Mouse (Mus musculus) embryonic fibroblast, embryonic 13.5 days (primary cell): ENCODE results near the gene Med28. TPM values are rescaled to one million over a fixed set of nuclear protein-coding genes. Genes with fewer than 3 reads are reported as not detected.

Source experiments
- H3K27ac ChIP-seq: 2 replicates; pipeline ENCODE4 v1.5.1; 2012; ENCODE audit warnings: low read length, control low read depth, inconsistent platforms; ENCODE audit not compliant: insufficient read depth
- H3K4me1 ChIP-seq: 2 replicates; pipeline ENCODE4 v1.6.1; 2011; ENCODE audit warnings: low read length; ENCODE audit not compliant: control insufficient read depth, insufficient read depth
- H3K4me3 ChIP-seq: 2 replicates; pipeline ENCODE4 v1.5.1; 2011; ENCODE audit warnings: mild to moderate bottlenecking, control low read depth, low read length; ENCODE audit not compliant: insufficient read depth
- CTCF ChIP-seq: IDR thresholded peaks from 2 replicates; pipeline ENCODE4 v1.5.1; 2011; ENCODE audit warnings: mild to moderate bottlenecking, control low read depth, low read length, moderate library complexity, borderline replicate concordance; ENCODE audit not compliant: insufficient read depth
- POLR2A ChIP-seq: IDR thresholded peaks from 2 replicates; pipeline ENCODE4 v1.6.1; 2011; ENCODE audit warnings: low read depth, mild to moderate bottlenecking, control low read depth, low read length, moderate library complexity
- polyA plus RNA-seq: library from polyadenylated mRNA; stranded (reverse); fragments of >200 nt; gene quantifications from 2 replicates; pipeline ENCODE4 v1.2.4, GENCODE M21; 2011; ENCODE audit warnings: low read depth; ENCODE audit not compliant: missing spikeins, insufficient read length

The Med28 gene
- polyA plus RNA-seq, 1 experiment: 98.0 TPM

DNA sequence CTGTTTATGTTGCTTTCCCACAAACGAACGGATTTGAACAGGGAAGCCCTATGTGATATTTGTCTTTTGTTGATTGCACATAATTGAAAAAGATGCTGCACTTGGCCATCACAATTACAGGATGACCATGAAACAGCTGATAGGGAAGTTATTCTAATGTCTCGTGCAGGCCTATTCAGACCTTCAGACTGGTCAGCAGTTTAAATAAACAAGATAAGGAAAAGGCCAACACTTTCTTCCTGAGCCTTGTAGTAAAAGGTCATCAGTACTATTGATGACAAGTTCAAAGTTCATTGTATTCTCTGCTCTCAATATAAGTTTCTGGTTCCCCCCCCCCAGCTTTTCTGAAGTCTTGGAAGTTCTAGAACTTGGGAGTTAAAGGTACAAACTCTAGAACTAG lies 37.4 kb upstream of the Med28 start:
- Histone ChIP-seq H3K4me1 (no peaks in the 10 kb centered on the region), H3K27ac (no peak overlapping the region), H3K4me3 (no peak overlapping the region)
- TF ChIP-seq POLR2A (no peak), CTCF (no peak)

DNA sequence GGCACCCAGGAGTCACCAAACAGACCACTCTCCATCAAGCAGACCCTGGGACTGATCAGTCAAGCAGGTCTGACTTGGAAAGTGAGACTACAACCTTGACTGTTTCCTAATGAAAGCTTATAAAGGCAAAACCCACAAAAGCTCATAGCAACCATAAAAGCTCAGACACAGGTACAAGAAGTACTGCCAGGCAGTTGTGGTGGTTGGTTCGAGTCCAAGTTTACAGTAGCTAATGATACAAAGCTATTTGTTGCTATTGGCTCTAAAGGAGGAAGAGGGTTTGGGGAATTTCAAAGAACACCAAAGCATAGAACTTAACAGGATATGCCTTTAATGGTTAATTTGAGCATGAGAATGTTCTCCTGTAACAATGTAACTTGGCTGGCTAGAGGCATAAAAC lies 36.4 kb upstream of the Med28 start:
- TF ChIP-seq POLR2A (no peak), CTCF (no peak)
- H3K27ac ChIP-seq: no peak overlapping the region
- no peaks in the 10 kb centered on the region for H3K4me1 ChIP-seq
- no peak overlapping the region for H3K4me3 ChIP-seq

DNA sequence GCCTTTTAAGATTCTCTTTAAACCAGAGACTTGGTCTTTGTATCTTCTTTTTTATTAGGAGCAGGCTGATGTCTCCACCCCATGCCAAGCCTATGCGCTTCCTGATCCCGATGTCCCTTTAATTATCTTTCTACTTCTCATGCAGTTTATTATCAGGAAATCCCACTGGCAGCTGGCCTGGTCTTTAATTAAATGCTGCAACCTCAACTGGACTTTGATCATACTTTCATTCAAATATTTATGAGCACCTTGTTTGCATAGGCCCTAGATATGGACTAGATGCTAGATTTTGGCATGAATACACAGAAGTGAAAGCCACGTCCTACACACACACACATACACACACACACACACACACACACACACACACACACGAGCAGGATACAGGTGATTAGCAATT lies 28.3 kb upstream of the Med28 start:
- TF ChIP-seq CTCF (no peak), POLR2A (no peak)
- Histone ChIP-seq H3K4me3 (no peak overlapping the region), H3K4me1 (peaks cover 2% of the 10 kb centered on the region), H3K27ac (no peak overlapping the region)

DNA sequence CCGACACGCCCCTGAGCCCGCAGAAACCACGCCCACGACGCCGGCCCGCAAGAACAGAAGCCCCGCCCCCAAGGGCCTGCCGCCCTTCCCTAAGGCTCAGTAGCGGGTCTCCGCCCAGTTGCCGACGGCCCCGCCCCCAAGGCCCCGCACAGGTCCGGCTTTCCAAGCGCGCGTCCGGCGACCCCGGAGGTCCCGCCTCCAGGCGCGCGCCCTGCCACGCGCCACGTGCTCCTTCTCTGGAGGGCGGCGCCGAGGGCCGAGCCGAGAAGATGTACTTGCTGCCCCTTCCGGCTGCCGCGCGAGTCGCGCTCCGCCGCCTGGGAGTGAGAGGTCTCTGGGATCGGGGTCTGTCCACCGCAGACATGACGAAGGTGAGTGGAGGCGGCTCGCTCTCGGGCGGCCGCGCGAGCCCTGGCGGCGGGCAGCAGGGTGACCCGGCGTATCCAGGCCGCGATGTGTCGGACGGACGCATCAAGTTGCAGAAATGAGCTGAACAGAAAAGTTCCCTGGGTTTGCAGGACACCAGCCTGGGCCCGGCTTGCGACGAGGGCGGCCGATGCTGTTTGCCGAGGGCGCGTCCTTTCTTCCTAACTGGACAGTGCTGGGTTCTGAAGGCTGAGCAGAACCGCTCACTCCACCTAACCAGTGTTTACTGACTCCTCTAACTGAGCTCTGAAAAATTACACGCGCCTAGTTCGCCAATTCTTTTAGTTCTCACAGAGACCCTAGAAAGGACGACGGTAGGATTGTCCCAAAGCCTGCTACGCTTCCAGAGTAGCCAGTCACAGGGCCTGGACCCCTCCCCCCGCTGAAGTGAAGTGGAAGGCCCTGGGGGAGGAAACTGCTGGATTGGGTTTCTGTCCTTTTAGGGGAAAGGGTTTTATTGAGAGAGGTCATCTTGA lies 26.6 kb upstream of the Med28 start, which contains the start of gene Lap3:
Gene Lap3 (plus strand): TSS at position 184 of the 902 bp plus-strand sequence.
- peaks cover 2% of the 10 kb centered on the region for H3K4me1 ChIP-seq
- peak within 1 kb of the TSS; percentile 59 for H3K27ac ChIP-seq
- TF ChIP-seq CTCF (no peak), POLR2A (peak; percentile 91)
- peak within 1 kb of the TSS; percentile 90 for H3K4me3 ChIP-seq

DNA sequence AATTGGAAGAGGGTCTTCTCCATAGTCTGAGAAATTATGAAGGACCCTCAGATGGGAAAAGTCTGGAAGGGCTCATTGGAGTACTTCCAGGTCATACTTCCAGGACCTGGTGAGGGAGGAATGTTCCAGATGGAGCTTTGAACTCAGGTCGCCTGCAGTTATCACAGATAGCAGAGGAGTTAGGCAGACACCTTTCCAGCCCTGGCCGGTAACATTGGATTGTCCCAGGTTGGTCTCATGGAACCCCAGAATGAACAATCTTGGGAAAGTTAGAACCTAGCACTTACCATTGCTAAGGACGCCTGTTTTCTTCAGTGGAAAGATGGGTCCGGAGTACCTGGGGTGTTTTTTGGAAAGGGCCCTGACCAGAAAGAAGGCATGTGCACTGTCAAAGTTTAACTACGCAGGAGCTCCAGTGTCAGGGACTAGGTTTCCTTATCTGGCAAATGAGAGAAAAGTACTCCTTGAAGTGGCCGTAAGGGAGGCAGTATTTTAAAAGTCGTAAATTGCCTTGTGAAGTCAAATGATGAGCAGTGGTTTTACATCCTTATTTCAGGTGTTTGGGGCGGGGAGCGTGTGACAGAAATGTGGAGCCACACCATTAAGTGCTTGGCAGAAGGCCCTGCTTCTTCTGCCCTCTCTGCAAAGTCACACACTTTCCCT lies 25.8 kb upstream of the Med28 start:
- Histone ChIP-seq H3K4me3 (peak overlapping the region; percentile 90), H3K4me1 (peaks cover 2% of the 10 kb centered on the region), H3K27ac (no peak overlapping the region)
- TF ChIP-seq POLR2A (no peak), CTCF (no peak)

DNA sequence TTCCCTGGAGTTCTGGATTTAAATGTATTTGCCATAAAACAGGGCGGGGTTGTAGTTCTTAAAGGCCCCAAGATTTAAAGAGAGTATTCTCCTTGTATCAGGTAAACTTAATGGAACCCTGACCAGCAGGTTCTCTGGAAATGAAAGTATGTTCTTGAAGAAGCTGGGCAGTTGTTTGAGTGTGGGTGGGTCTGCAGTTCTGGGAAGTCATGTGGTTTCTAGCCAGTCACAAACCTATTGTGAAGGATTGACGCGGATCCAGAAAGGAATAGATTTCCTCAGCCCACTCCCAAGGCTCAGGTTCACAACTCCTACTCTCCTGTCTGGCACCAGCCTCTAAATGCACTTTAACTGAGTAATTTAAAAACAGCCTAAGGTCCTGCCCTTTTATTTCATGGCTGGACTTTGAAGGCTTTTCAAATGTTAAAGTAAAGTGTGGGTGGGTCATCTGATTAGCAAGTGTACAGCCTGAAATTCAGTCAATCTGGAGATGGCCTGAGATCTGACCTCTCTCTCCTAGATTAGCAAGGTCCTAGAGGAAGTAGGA lies 24.5 kb upstream of the Med28 start:
- TF ChIP-seq CTCF (no peak), POLR2A (no peak)
- Histone ChIP-seq H3K27ac (no peak overlapping the region), H3K4me1 (peaks cover 2% of the 10 kb centered on the region), H3K4me3 (no peak overlapping the region)

DNA sequence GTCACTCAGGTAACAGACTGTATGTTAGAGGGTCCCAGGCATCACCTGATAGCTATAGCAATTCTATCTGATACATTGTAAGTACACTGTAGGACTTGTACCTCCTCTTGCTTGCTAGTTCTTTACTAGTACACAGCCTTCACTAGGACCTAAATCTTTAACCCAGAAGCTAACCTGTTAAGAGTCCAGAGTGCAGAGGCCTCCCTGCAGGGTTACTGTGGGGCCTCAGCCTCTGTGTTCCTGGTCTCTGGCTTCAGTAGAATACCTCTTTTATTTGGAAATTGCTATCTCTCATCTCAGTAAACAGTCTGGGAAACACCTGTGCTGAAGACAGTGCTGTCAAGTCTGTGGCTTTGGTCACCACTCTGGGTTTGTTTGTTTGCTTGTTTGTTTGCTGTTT lies 24.0 kb upstream of the Med28 start:
- no peak overlapping the region for H3K27ac ChIP-seq
- peaks cover 2% of the 10 kb centered on the region for H3K4me1 ChIP-seq
- H3K4me3 ChIP-seq: no peak overlapping the region
- no peak for TF ChIP-seq POLR2A

DNA sequence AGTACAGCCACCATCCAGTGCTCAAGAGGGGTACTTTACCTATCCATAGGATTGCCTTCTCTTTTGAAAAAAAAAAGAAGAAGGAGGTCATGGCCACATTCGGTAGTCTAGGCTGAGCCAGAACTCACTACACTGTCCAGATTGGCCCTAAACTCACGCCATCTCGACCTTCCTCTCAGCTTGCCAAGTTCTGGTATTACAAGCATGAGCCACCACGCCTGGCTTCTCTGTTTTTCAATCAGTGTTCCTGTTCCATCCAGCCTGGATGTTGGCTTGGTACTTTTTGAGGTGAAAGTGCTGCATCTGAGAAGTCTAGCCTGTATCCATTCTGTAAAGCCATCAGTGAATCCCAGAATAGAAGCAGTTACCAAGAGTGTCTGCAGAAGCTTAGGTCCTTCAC lies 23.6 kb upstream of the Med28 start:
- H3K4me3 ChIP-seq: no peak overlapping the region
- H3K4me1 ChIP-seq: peaks cover 2% of the 10 kb centered on the region
- no peak overlapping the region for H3K27ac ChIP-seq
- no peak for TF ChIP-seq POLR2A
- no peak for TF ChIP-seq CTCF

DNA sequence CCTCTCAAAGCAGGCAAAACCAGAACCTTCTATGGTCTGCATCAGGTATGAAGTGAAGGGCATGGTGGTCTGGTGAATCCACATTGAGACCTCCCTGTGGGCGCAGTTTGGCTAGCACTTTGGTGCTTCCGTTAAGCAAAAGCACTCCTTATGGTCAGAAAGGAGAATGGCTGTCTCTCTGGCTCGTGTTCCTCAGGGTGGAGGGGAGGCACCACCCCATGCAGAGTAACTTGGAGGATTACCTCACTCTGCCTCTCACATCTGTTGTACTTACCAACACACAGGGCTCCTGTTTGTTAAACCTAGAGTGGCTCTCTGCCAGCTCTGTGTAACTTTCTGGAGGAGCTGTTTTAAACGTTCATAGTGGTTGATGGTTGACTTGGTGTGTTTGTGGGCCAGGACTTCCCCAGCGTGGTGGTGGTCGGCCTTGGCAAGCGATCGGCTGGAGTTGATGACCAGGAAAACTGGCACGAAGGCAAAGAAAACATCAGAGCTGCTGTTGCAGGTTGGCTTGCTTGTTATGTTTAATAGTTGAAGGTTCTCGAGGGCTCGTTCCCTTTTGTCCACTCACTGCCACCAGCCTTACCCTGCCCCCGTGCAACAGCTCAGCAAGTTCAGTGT lies 23.0 kb upstream of the Med28 start:
- Histone ChIP-seq H3K27ac (no peak overlapping the region), H3K4me1 (peaks cover 2% of the 10 kb centered on the region), H3K4me3 (no peak overlapping the region)
- TF ChIP-seq CTCF: no peak
- no peak for TF ChIP-seq POLR2A

DNA sequence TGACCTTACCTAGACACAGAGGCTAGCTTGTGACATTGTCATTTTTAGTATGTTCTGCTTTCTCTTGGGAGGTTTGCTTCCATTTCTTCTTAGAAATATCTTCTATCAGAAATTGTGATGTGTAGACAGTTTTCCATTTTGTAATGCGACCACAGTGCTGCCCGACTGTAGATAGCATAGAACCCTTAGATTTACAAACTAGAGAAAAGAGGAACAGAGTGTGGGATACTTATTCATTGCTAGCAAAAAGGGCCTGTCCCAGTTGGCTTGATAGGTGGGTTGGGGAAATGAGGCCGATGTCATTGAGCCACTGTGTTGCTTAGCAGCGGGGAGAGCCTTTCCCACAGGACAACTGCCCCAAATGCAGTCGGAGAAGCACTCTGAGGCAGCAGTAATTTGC lies 22.5 kb upstream of the Med28 start:
- H3K4me3 ChIP-seq: no peak overlapping the region
- no peak for TF ChIP-seq POLR2A
- TF ChIP-seq CTCF: no peak
- H3K4me1 ChIP-seq: peaks cover 2% of the 10 kb centered on the region
- no peak overlapping the region for H3K27ac ChIP-seq

DNA sequence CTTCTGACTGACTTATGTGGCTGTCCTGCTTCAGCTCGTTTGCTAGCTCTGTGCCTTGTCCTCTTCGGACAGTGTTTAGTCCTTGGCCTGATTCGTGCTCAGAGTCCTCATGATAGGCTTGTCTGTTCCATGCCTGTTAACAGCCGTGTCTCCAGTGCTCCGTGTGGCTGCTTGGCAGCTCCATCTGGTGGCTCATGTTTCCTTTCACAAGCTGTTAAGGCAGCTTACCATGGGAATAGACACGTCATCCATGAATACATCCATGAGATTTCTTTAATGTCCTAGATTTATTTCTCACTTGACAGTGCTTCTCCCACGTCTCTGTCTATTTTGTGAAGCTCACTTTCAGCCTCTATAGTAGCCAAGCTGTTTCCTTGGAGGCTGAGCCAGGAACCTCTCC lies 10.0 kb upstream of the Med28 start:
- no peak overlapping the region for H3K27ac ChIP-seq
- TF ChIP-seq CTCF (no peak), POLR2A (no peak)
- H3K4me3 ChIP-seq: no peak overlapping the region
- H3K4me1 ChIP-seq: no peaks in the 10 kb centered on the region
